In the genomic region with DNA sequence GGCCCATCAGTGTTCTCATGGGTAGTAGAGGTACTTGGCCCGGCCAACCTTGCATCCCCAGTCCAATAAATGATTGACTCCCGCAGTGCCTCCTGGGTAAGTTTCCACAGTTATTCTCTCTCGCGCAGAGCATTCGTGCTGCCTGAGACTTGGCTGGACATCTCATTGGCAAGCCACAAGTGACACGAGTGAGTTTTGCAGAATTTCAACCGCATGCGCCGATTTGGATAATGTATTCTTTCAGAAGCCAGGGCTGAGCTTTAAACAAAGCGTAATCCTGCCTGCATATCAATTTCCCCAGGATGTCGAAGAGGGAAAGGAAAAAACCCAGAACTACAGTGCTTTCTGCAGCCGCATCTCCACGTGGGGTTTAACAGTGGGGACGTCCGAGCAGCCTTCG, we compare ENCODE assay signal across 18 mouse cellular contexts.
DNase-seq lines count a peak whose midpoint lies in the region; ATAC-seq lines count a peak whose summit lies in the region.
"Had no signal": no experiment of that assay in that cellular context is flagged by ENCODE, and none has a peak within 500 bp of the region (broad histone marks: within the 10 kb centered on the region; RNA-seq: fewer than 3 reads in every experiment).

No protein-coding gene starts in this region.

- no peaks in the 10 kb centered on the region for H3K36me3 ChIP-seq in hindbrain, embryonic 15.5 days
- no peaks in the 10 kb centered on the region for H3K36me3 ChIP-seq in hindbrain, embryonic 12.5 days
- H3K36me3 ChIP-seq in midbrain, embryonic 13.5 days = no peaks in the 10 kb centered on the region
- no peaks in the 10 kb centered on the region for H3K36me3 ChIP-seq in midbrain, embryonic 10.5 days
- H3K36me3 ChIP-seq in forebrain, embryonic 14.5 days (ENCODE audit: control insufficient read depth, insufficient read depth, low read length) = no peaks in the 10 kb centered on the region
- H3K36me3 ChIP-seq in midbrain, embryonic 16.5 days (ENCODE audit: control insufficient read depth, insufficient read depth, low read length) = no peaks in the 10 kb centered on the region
- H3K36me3 ChIP-seq: embryonic facial prominence, embryonic 15.5 days; neural tube, embryonic 13.5 days had no signal

- peaks cover 10% of the 10 kb centered on the region; the same call in 1 of the 2 replicates for H3K27me3 ChIP-seq in hindbrain, embryonic 15.5 days
- H3K27me3 ChIP-seq in hindbrain, embryonic 12.5 days = peaks cover 8% of the 10 kb centered on the region; the same call in 1 of the 2 replicates
- H3K27me3 ChIP-seq in midbrain, embryonic 13.5 days = peaks cover 7% of the 10 kb centered on the region; the same call in 1 of the 2 replicates
- peaks cover 39% of the 10 kb centered on the region for H3K27me3 ChIP-seq in midbrain, embryonic 10.5 days (ENCODE audit: low read depth, poor library complexity, severe bottlenecking)
- H3K27me3 ChIP-seq in forebrain, embryonic 14.5 days (replicated peaks; ENCODE audit: control insufficient read depth, insufficient read depth, low read length) = no peaks in the 10 kb centered on the region
- no peaks in the 10 kb centered on the region for H3K27me3 ChIP-seq in midbrain, embryonic 16.5 days (ENCODE audit: control insufficient read depth, insufficient read depth, low read depth, low read length)
- H3K27me3 ChIP-seq: embryonic facial prominence, embryonic 15.5 days had no signal

- no peak overlapping the region for H3K27ac ChIP-seq in hindbrain, embryonic 15.5 days (replicated peaks)
- H3K27ac ChIP-seq in hindbrain, embryonic 12.5 days = no peak overlapping the region
- H3K27ac ChIP-seq in midbrain, embryonic 13.5 days = peak overlapping the region; percentile 25; the same call in 1 of the 2 replicates
- H3K27ac ChIP-seq in midbrain, embryonic 10.5 days (replicated peaks) = no peak overlapping the region
- H3K27ac ChIP-seq in forebrain, embryonic 14.5 days (ENCODE audit: low read depth, low read length) = no peak overlapping the region
- H3K27ac ChIP-seq in midbrain, embryonic 16.5 days (ENCODE audit: low read length) = 0 out of 2 replicates have a peak overlapping the region, but pooled peaks have one; percentile 23
- H3K27ac ChIP-seq: embryonic facial prominence, embryonic 15.5 days; neural tube, embryonic 13.5 days had no signal

- no peak; the same call in 1 of the 2 replicates for ATAC-seq in hindbrain, embryonic 15.5 days (ENCODE audit: low FRiP score, low read depth)
- no peak for ATAC-seq in hindbrain, embryonic 12.5 days (ENCODE audit: low FRiP score)
- ATAC-seq in midbrain, embryonic 13.5 days = peak; percentile 40; the same call in 1 of the 2 replicates
- ATAC-seq in forebrain, embryonic 14.5 days = no peak
- peak; percentile 51; the same call in 1 of the 2 replicates for ATAC-seq in midbrain, embryonic 16.5 days
- ATAC-seq in monocyte, adult 5-6 weeks (replicated peaks; ENCODE audit: insufficient number of reproducible peaks, low FRiP score, low TSS enrichment, poor library complexity, severe bottlenecking) = no peak
- ATAC-seq: CD4-positive, CD25-positive, alpha-beta regulatory T cell, adult 4 months; Patski had no signal

- no peak overlapping the region for H3K4me3 ChIP-seq in hindbrain, embryonic 15.5 days
- H3K4me3 ChIP-seq in hindbrain, embryonic 12.5 days = no peak overlapping the region
- no peak overlapping the region for H3K4me3 ChIP-seq in midbrain, embryonic 13.5 days (replicated peaks)
- no peak overlapping the region for H3K4me3 ChIP-seq in midbrain, embryonic 10.5 days
- no peak overlapping the region for H3K4me3 ChIP-seq in forebrain, embryonic 14.5 days (ENCODE audit: low read depth, low read length)
- no peak overlapping the region; the same call in 1 of the 2 replicates for H3K4me3 ChIP-seq in midbrain, embryonic 16.5 days (ENCODE audit: low read depth, low read length)
- H3K4me3 ChIP-seq: embryonic facial prominence, embryonic 15.5 days; megakaryocyte, embryonic 14.5 days; neural tube, embryonic 13.5 days had no signal

- H3K4me2 ChIP-seq in hindbrain, embryonic 15.5 days = peak overlapping the region; percentile 33
- H3K4me2 ChIP-seq in hindbrain, embryonic 12.5 days (replicated peaks) = no peak overlapping the region
- peak overlapping the region; percentile 23 for H3K4me2 ChIP-seq in midbrain, embryonic 13.5 days (replicated peaks)
- H3K4me2 ChIP-seq in forebrain, embryonic 14.5 days (ENCODE audit: low read length) = no peak overlapping the region
- peak overlapping the region; percentile 29 for H3K4me2 ChIP-seq in midbrain, embryonic 16.5 days (ENCODE audit: low read length)
- H3K4me2 ChIP-seq: embryonic facial prominence, embryonic 15.5 days; lung, embryonic 14.5 days; neural tube, embryonic 13.5 days had no signal

- no peak for DNase-seq in midbrain, embryonic 10.5 days (ENCODE audit: low spot score)
- peak; percentile 61 for DNase-seq in forebrain, embryonic 14.5 days (ENCODE audit: low spot score)
- DNase-seq: cerebellum, postnatal 25 days; heart, postnatal 14 days; kidney, adult 11 months; kidney, postnatal 36 days; lung, embryonic 14.5 days; thymus, postnatal 36 days had no signal

- 40% methylated on average over 16 of the region's 16 CpGs for WGBS in hindbrain, embryonic 15.5 days
- WGBS in hindbrain, embryonic 12.5 days = 54% methylated on average over 16 of the region's 16 CpGs
- 38% methylated on average over 16 of the region's 16 CpGs for WGBS in midbrain, embryonic 13.5 days
- 68% methylated on average over 16 of the region's 16 CpGs for WGBS in midbrain, embryonic 10.5 days
- WGBS in forebrain, embryonic 14.5 days = 39% methylated on average over 16 of the region's 16 CpGs
- 20% methylated on average over 16 of the region's 16 CpGs for WGBS in midbrain, embryonic 16.5 days

- no peaks in the 10 kb centered on the region for H3K9me3 ChIP-seq in hindbrain, embryonic 15.5 days
- no peaks in the 10 kb centered on the region for H3K9me3 ChIP-seq in hindbrain, embryonic 12.5 days (replicated peaks)
- no peaks in the 10 kb centered on the region for H3K9me3 ChIP-seq in midbrain, embryonic 13.5 days
- H3K9me3 ChIP-seq in midbrain, embryonic 10.5 days (replicated peaks) = no peaks in the 10 kb centered on the region
- H3K9me3 ChIP-seq in forebrain, embryonic 14.5 days (replicated peaks; ENCODE audit: control insufficient read depth, low read length) = no peaks in the 10 kb centered on the region
- no peaks in the 10 kb centered on the region for H3K9me3 ChIP-seq in midbrain, embryonic 16.5 days (replicated peaks; ENCODE audit: control insufficient read depth, low read length, poor library complexity, severe bottlenecking)
- H3K9me3 ChIP-seq: embryonic facial prominence, embryonic 15.5 days; megakaryocyte, embryonic 14.5 days; neural tube, embryonic 13.5 days had no signal

- H3K4me1 ChIP-seq in hindbrain, embryonic 15.5 days (replicated peaks) = peaks cover 7% of the 10 kb centered on the region
- H3K4me1 ChIP-seq in hindbrain, embryonic 12.5 days = peaks cover 9% of the 10 kb centered on the region; the same call in 1 of the 2 replicates
- peaks cover 8% of the 10 kb centered on the region for H3K4me1 ChIP-seq in midbrain, embryonic 13.5 days (replicated peaks)
- peaks cover 16% of the 10 kb centered on the region for H3K4me1 ChIP-seq in midbrain, embryonic 10.5 days
- 0 out of 2 replicates have a peak, but pooled peaks cover 3% of the 10 kb centered on the region for H3K4me1 ChIP-seq in forebrain, embryonic 14.5 days (ENCODE audit: control insufficient read depth, insufficient read depth, low read length)
- H3K4me1 ChIP-seq in midbrain, embryonic 16.5 days (ENCODE audit: control insufficient read depth, insufficient read depth, low read length) = peaks cover 5% of the 10 kb centered on the region
- H3K4me1 ChIP-seq: embryonic facial prominence, embryonic 15.5 days; megakaryocyte, embryonic 14.5 days; neural tube, embryonic 13.5 days had no signal

- no peak overlapping the region for H3K9ac ChIP-seq in hindbrain, embryonic 15.5 days
- no peak overlapping the region for H3K9ac ChIP-seq in hindbrain, embryonic 12.5 days
- 0 out of 2 replicates have a peak overlapping the region, but pooled peaks have one; percentile 23 for H3K9ac ChIP-seq in midbrain, embryonic 13.5 days (replicated peaks)
- no peak overlapping the region for H3K9ac ChIP-seq in forebrain, embryonic 14.5 days (ENCODE audit: low read length)
- H3K9ac ChIP-seq in midbrain, embryonic 16.5 days (ENCODE audit: low read depth, low read length) = no peak overlapping the region
- H3K9ac ChIP-seq: embryonic facial prominence, embryonic 15.5 days; lung, embryonic 14.5 days; neural tube, embryonic 13.5 days had no signal

Comparison
In these comparisons a context has a peak if more than half of its experiments do, and no peak if none do; other contexts are left out.
1. H3K27ac ChIP-seq: peak in midbrain, embryonic 13.5 days (single experiment) and midbrain, embryonic 16.5 days (single experiment); none in hindbrain, embryonic 15.5 days (single experiment), hindbrain, embryonic 12.5 days (single experiment), midbrain, embryonic 10.5 days (single experiment) and forebrain, embryonic 14.5 days (single experiment).
2. H3K4me2 ChIP-seq: peak in hindbrain, embryonic 15.5 days (single experiment), midbrain, embryonic 13.5 days (single experiment) and midbrain, embryonic 16.5 days (single experiment); none in hindbrain, embryonic 12.5 days (single experiment) and forebrain, embryonic 14.5 days (single experiment).
3. ATAC-seq: peak in midbrain, embryonic 13.5 days (single experiment) and midbrain, embryonic 16.5 days (single experiment); none in hindbrain, embryonic 15.5 days (single experiment), hindbrain, embryonic 12.5 days (single experiment), forebrain, embryonic 14.5 days (single experiment) and monocyte, adult 5-6 weeks (single experiment).